Mouse (Mus musculus) liver, embryonic 13.5 days (tissue): ENCODE results near the gene Clta. TPM values are rescaled to one million over a fixed set of nuclear protein-coding genes. Genes with fewer than 3 reads are reported as not detected.

ENCODE experiments used
- ATAC-seq: fragments of 200-750 bp; cut with Nextera tagmentation; 2 replicates; pipeline ENCODE4 v1.8.0; 2017; ENCODE audit warnings: low read depth, mild to moderate bottlenecking, moderate number of reproducible peaks, moderate library complexity
- DNase-seq: peaks from one replicate; pipeline ENCODE4 v3.0.0; 2022
- H3K27ac ChIP-seq: fragments of 300-500 bp; sonication (generic); 2 replicates; pipeline ENCODE4 v1.5.1; 2015; ENCODE audit warnings: moderate library complexity, mild to moderate bottlenecking, inconsistent platforms
- H3K27me3 ChIP-seq: fragments of 300-500 bp; sonication (generic); 2 replicates; pipeline ENCODE4 v1.6.1; 2015; ENCODE audit warnings: mild to moderate bottlenecking, inconsistent platforms
- H3K36me3 ChIP-seq: fragments of 300-500 bp; sonication (generic); 2 replicates; pipeline ENCODE4 v1.6.1; 2015; ENCODE audit warnings: mild to moderate bottlenecking, inconsistent platforms
- H3K4me1 ChIP-seq: fragments of 300-500 bp; sonication (generic); replicated peaks from 2 replicates; pipeline ENCODE4 v1.6.1; 2015; ENCODE audit warnings: inconsistent platforms
- H3K4me2 ChIP-seq: fragments of 300-500 bp; sonication (generic); 2 replicates; pipeline ENCODE4 v1.6.1; 2015; ENCODE audit warnings: inconsistent platforms, mild to moderate bottlenecking, moderate library complexity
- H3K4me3 ChIP-seq: fragments of 300-500 bp; sonication (generic); replicated peaks from 2 replicates; pipeline ENCODE4 v1.5.1; 2015; ENCODE audit warnings: mild to moderate bottlenecking, inconsistent platforms
- H3K9ac ChIP-seq: fragments of 300-500 bp; sonication (generic); 2 replicates; pipeline ENCODE4 v1.6.1; 2015; ENCODE audit warnings: mild to moderate bottlenecking, inconsistent platforms
- H3K9me3 ChIP-seq: fragments of 300-500 bp; sonication (generic); replicated peaks from 2 replicates; pipeline ENCODE4 v1.6.1; 2016; ENCODE audit warnings: inconsistent platforms
- WGBS: fragments of 180-500 bp; shearing (Covaris S2); methylation state at CpG from one replicate; pipeline ENCODE4 v1.1.7; 2015; ENCODE audit not compliant: insufficient replicate concordance; 5-methylcytosine and 5-hydroxymethylcytosine counted together
- polyA plus RNA-seq: library from polyadenylated mRNA; unstranded; fragments of >200 nt; fragmentation: Nextera tagmentation; extraction: Ambion mirVana; gene quantifications from 2 replicates; pipeline ENCODE4 v1.2.1, GENCODE M21; 2015

The Clta gene
- 164 and 166 TPM in 2 replicates for polyA plus RNA-seq

DNA sequence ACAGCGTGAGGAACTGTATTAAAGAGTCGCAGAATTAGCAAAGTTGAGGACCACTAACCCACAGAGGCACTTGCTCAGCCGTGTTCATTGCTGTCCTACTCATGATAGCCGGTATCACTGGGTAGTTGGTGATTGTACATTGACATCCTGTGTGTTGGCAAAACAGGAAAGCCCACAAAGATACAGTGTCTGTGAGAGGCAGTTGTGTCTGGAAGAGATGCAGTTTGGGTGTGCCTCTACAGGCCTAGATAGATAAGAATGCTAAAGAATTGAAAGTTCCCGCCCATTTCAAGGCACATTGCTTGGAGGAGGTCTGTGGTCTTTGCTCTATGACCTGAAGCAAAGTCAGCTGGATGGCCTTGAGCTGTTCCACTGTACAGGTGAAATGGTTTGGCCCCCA, at the start of gene Clta:
Gene Clta (plus strand): TSS at position 327 of the 400 bp plus-strand sequence.
- no peaks in the 10 kb centered on the region for H3K9me3 ChIP-seq
- no peaks in the 10 kb centered on the region for H3K27me3 ChIP-seq
- 21% methylated on average over 5 of the region's 5 CpGs for WGBS
- ATAC-seq (peak; percentile 97), DNase-seq (peak; percentile 76)
- peaks cover 43% of the 10 kb centered on the region for H3K4me1 ChIP-seq
- H3K9ac ChIP-seq = peak within 1 kb of the TSS; percentile 73
- peak within 1 kb of the TSS; percentile 54 for H3K4me3 ChIP-seq
- H3K4me2 ChIP-seq = peak within 1 kb of the TSS; percentile 68
- H3K36me3 ChIP-seq = peaks cover 3% of the 10 kb centered on the region
- H3K27ac ChIP-seq = peak within 1 kb of the TSS; percentile 96

GRCm38 (mm10) chr4:43957292-43957845, 46.9 kb upstream of the Clta start, which contains the start of gene Glipr2:
Glipr2 (plus strand) TSS chr4:43957401.
- ATAC-seq = peak; percentile 80
- Histone ChIP-seq H3K4me1 (peaks cover 56% of the 10 kb centered on the region), H3K36me3 (no peaks in the 10 kb centered on the region), H3K27me3 (0 out of 2 replicates have a peak, but pooled peaks cover 11% of the 10 kb centered on the region), H3K9me3 (no peaks in the 10 kb centered on the region), H3K4me2 (peak within 1 kb of the TSS; percentile 97), H3K27ac (peak within 1 kb of the TSS; percentile 73), H3K9ac (peak within 1 kb of the TSS; percentile 79), H3K4me3 (peak within 1 kb of the TSS; percentile 77)
- peak; percentile 76 for DNase-seq
- under 1% methylated on average over 45 of the region's 45 CpGs for WGBS

DNA sequence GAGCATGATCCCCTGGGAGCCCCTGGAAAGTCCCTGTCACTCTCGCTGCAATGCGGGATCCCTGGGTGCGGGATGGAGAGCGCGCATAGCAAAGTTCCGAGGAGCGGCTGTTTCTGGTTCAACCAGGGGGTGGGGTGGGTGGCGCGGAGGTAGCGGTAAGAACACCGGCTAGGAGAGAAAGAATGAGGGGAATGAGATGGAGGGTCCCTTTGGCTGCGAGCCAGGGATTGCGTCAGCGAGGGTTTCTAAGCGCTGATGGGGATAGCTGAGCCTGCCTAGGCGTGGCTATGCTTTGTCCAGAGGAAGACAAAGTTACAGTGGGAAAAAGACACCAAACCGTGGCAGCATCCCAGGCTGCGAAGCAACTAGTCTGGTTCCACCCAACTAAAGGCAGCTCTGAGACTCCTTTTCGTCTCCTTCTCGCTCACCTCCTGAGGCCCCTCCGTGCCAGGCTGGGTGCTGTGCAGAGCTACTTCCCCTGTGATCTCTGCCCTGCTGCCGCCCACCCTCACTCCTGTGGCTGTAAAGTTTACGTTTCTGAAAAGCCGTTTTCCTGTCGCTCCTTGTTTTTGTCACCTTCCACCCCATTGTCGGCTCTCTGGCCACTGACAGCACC, 46.3 kb upstream of the Clta start:
- H3K4me1 ChIP-seq = peaks cover 62% of the 10 kb centered on the region
- no peaks in the 10 kb centered on the region for H3K36me3 ChIP-seq
- no peak for DNase-seq
- H3K27ac ChIP-seq = peak overlapping the region; percentile 73
- no peaks in the 10 kb centered on the region for H3K9me3 ChIP-seq
- H3K4me2 ChIP-seq = peak overlapping the region; percentile 97
- H3K27me3 ChIP-seq = 0 out of 2 replicates have a peak, but pooled peaks cover 11% of the 10 kb centered on the region
- WGBS = under 1% methylated on average over 26 of the region's 26 CpGs
- H3K4me3 ChIP-seq = peak overlapping the region; percentile 77
- peak; percentile 11 for ATAC-seq
- H3K9ac ChIP-seq = peak overlapping the region; percentile 79

DNA sequence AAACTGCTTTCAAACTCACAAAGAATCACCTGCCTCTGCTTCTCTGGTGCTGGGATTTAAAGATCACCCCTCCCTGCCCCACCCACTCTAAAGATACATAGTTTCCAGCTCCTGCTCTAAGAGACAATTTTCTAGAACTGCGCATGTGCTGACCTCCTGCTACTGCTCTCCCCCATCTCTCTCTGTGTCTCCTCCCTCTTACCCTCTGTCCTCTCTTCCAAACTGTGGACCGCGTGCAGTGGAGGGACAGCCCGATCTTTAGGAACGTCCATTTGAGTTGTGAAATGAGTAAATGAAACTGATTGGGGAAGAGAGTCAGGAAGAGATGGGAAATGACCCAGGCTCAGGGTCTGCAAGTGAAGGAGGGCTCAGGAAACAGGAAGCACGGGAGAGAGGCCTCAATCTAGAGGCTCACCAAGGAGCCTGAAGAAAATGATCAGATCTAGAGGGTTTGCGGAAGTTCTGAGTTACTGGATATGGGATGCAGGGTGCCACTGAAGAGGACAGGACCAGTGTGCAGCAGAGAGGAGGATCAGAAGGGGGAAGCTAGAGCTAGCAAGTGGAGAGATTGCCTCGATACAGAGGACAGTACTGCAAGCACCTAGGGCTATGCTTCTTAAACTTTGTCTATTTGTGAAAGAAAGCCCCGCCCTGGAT, 44.6 kb upstream of the Clta start:
- Histone ChIP-seq H3K27ac (peak overlapping the region; percentile 92), H3K4me1 (peaks cover 79% of the 10 kb centered on the region), H3K4me3 (peak overlapping the region; percentile 77), H3K9ac (peak overlapping the region; percentile 79), H3K27me3 (0 out of 2 replicates have a peak, but pooled peaks cover 11% of the 10 kb centered on the region), H3K36me3 (no peaks in the 10 kb centered on the region), H3K9me3 (no peaks in the 10 kb centered on the region), H3K4me2 (peak overlapping the region; percentile 97)
- ATAC-seq (peak; percentile 18), DNase-seq (no peak)
- WGBS = 12% methylated on average over 9 of the region's 9 CpGs

GRCm38 (mm10) chr4:43960207-43960606, 44.0 kb upstream of the Clta start:
- Histone ChIP-seq H3K4me1 (peaks cover 85% of the 10 kb centered on the region), H3K27ac (peak overlapping the region; percentile 92)
- WGBS = 17% methylated on average over 6 of the region's 6 CpGs

DNA sequence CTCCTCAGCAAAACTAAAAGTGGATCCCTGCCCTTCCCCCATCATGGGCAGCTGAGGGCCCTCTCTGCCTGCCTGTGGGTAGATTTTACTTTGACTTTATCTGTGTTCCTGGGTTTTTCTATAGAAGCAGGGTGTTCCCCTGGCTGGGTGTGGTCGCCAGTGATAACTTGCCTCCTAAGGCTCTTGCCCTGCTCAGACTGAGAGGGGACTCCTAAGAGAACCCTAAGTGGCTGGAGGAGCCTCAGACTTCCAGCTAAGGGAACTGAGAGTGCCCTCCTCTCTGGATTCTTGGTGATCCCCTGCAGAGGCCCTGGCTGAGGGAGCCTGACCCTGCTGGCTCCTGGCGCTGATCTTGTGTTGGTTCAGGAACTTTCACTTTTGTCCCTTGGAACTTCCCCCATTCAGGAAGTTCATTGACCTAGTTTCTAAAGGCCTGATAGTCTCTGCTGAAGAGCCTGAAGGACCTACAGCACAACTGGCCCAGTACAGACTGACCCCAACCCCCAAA, 39.9 kb upstream of the Clta start:
- peak; percentile 88 for ATAC-seq
- H3K4me3 ChIP-seq = peak overlapping the region; percentile 46
- peak overlapping the region; percentile 94 for H3K27ac ChIP-seq
- H3K36me3 ChIP-seq = no peaks in the 10 kb centered on the region
- H3K27me3 ChIP-seq = no peaks in the 10 kb centered on the region
- no peaks in the 10 kb centered on the region for H3K9me3 ChIP-seq
- peak; percentile 79 for DNase-seq
- H3K4me2 ChIP-seq = peak overlapping the region; percentile 83
- H3K4me1 ChIP-seq = peaks cover 97% of the 10 kb centered on the region
- peak overlapping the region; percentile 75 for H3K9ac ChIP-seq
- WGBS = 6% methylated on average over 2 of the region's 2 CpGs

More at GRCm38 (mm10) chr4:43960207-43960606, 44.0 kb upstream of the Clta start:
- H3K36me3 ChIP-seq = no peaks in the 10 kb centered on the region
- ATAC-seq (peak; percentile 47), DNase-seq (peak; percentile 64)
- peak overlapping the region; percentile 97 for H3K4me2 ChIP-seq
- H3K4me3 ChIP-seq = peak overlapping the region; percentile 77
- H3K9ac ChIP-seq = peak overlapping the region; percentile 79
- no peaks in the 10 kb centered on the region for H3K9me3 ChIP-seq
- 0 out of 2 replicates have a peak, but pooled peaks cover 9% of the 10 kb centered on the region for H3K27me3 ChIP-seq

DNA sequence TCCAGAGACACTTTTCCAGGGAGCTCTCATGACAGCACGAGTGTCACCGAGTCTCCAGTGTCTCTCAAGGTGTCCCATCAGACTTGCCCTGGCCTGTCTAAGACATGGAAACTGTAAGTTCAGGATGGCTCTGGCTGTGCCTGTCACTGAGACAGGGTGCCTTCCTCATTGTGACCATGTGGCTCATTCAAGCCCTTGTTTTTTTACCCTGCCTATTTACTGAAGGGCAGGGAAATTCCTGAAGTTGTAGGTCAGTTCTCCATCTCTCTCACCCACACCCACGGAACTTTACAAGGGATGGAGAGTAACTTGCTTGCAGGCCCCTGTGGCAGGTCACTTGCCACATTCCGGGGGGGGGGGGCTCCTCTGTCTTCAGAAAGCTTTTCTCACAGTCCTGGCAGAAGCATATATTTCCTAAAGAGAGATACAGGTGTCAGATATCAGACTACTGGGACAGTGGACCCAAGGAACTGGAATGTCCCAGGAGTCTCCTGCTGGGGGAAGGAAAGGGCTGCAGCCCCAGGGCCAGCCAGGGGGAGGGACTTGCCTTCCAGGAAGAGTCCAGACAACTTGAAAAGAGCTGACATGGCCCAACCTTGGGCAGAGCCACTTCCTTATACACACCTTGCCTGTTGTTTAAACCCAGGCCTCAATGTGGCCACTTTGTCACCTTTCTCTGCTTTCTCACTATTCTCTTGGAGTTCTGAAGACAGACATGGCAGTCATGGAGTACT, 39.1 kb upstream of the Clta start:
- Histone ChIP-seq H3K4me2 (peak overlapping the region; percentile 83), H3K9me3 (no peaks in the 10 kb centered on the region), H3K4me1 (peaks cover 97% of the 10 kb centered on the region), H3K9ac (peak overlapping the region; percentile 75), H3K27me3 (no peaks in the 10 kb centered on the region), H3K36me3 (peaks cover 2% of the 10 kb centered on the region; the same call in 1 of the 2 replicates), H3K4me3 (no peak overlapping the region; the same call in 1 of the 2 replicates), H3K27ac (peak overlapping the region; percentile 94)
- ATAC-seq (no peak), DNase-seq (no peak)
- 24% methylated on average over 4 of the region's 4 CpGs for WGBS

DNA sequence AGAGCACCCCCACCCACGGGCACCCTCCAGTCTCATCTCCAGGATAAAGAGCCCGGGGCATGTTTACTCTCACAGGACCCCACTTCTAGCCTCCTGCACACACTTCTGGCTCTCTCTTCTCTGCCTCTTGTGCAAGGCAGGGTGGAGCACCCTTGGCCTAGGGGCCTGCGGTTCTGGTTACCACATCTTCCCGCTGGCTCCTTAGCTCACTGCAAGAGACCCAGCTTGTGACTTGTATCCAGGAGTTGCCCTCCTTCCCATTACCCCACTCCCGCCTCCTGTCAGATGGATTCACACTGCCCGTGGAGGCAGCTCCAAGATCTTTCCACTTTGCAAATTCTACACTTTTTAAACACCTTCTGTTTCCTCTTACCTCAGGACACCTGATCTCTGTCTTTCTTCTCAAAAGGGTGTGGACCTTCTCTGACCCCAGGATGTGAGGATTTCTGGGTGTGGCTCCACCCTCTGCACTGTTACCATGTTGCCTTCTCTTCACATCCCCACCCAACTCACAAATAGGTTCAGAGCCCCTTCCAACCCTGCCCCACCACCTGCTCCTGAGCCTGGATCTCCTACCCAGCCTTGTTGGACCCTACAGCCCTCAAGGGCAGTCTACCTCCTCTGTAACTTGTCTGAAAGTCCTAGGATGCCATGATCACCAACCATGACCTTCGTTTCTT, 38.3 kb upstream of the Clta start:
- peak overlapping the region; percentile 83; the same call in 1 of the 2 replicates for H3K4me2 ChIP-seq

GRCm38 (mm10) chr4:43968650-43969049, 35.6 kb upstream of the Clta start:
- DNase-seq (no peak), ATAC-seq (no peak)
- Histone ChIP-seq H3K36me3 (peaks cover 12% of the 10 kb centered on the region), H3K4me1 (peaks cover 94% of the 10 kb centered on the region), H3K9me3 (no peaks in the 10 kb centered on the region), H3K9ac (no peak overlapping the region), H3K4me3 (no peak overlapping the region), H3K27me3 (no peaks in the 10 kb centered on the region), H3K27ac (peak overlapping the region; percentile 16; the same call in 1 of the 2 replicates), H3K4me2 (no peak overlapping the region)
- 77% methylated on average over 13 of the region's 13 CpGs for WGBS

More for the DNA sequence above, 38.3 kb upstream of the Clta start:
- H3K4me3 ChIP-seq = no peak overlapping the region
- DNase-seq (no peak), ATAC-seq (no peak)
- peaks cover 97% of the 10 kb centered on the region for H3K4me1 ChIP-seq
- H3K36me3 ChIP-seq = peaks cover 11% of the 10 kb centered on the region
- H3K27me3 ChIP-seq = no peaks in the 10 kb centered on the region
- 55% methylated on average over 7 of the region's 7 CpGs for WGBS
- peak overlapping the region; percentile 94 for H3K27ac ChIP-seq
- peak overlapping the region; percentile 75; the same call in 1 of the 2 replicates for H3K9ac ChIP-seq
- no peaks in the 10 kb centered on the region for H3K9me3 ChIP-seq

GRCm38 (mm10) chr4:43969373-43969772, 34.9 kb upstream of the Clta start:
- WGBS = 39% methylated on average over 4 of the region's 4 CpGs
- Histone ChIP-seq H3K9ac (no peak overlapping the region), H3K9me3 (no peaks in the 10 kb centered on the region), H3K4me2 (no peak overlapping the region), H3K27me3 (no peaks in the 10 kb centered on the region), H3K4me3 (no peak overlapping the region), H3K4me1 (peaks cover 94% of the 10 kb centered on the region), H3K36me3 (peaks cover 12% of the 10 kb centered on the region), H3K27ac (peak overlapping the region; percentile 53; the same call in 1 of the 2 replicates)
- ATAC-seq (no peak), DNase-seq (no peak)
